Mouse (Mus musculus) G1E-ER4 (cell line): ENCODE results near the gene Hoxd10. TPM values are rescaled to one million over a fixed set of nuclear protein-coding genes. Genes with fewer than 3 reads are reported as not detected.

Experiments
- GATA1 ChIP-seq: IDR thresholded peaks from one replicate; pipeline ENCODE4 v1.8.0; 2012; ENCODE audit warnings: low read length, inconsistent platforms
- polyA plus RNA-seq: library from polyadenylated mRNA; stranded (reverse); fragments of >175 nt; gene quantifications from 2 replicates; pipeline ENCODE4 v1.2.3, GENCODE M21; 2012

Hoxd10 gene
- polyA plus RNA-seq, 1 experiment, result not detected

- no peak for TF ChIP-seq GATA1
These were observed 8.2 kb upstream of the Hoxd10 start for GRCm38 (mm10) chr2:74683471-74683951.

GRCm38 (mm10) chr2:74684106-74684505 is 7.6 kb upstream of the Hoxd10 start:
- TF ChIP-seq GATA1, result no peak

GRCm38 (mm10) chr2:74685059-74685603 is 6.6 kb upstream of the Hoxd10 start:
- no peak for TF ChIP-seq GATA1

- TF ChIP-seq GATA1, result no peak
These were observed 5.3 kb upstream of the Hoxd10 start for GRCm38 (mm10) chr2:74686301-74686987.

- TF ChIP-seq GATA1, result no peak
These were observed 4.6 kb upstream of the Hoxd10 start for GRCm38 (mm10) chr2:74686988-74687697.

- no peak for TF ChIP-seq GATA1
These were observed 3.8 kb upstream of the Hoxd10 start for GRCm38 (mm10) chr2:74687698-74688555.

- no peak for TF ChIP-seq GATA1
These were observed 2.7 kb upstream of the Hoxd10 start for GRCm38 (mm10) chr2:74688795-74689573.

GRCm38 (mm10) chr2:74689574-74690337 is 2.0 kb upstream of the Hoxd10 start:
- no peak for TF ChIP-seq GATA1

GRCm38 (mm10) chr2:74690338-74690716 is 1.4 kb upstream of the Hoxd10 start:
- no peak for TF ChIP-seq GATA1

GRCm38 (mm10) chr2:74691995-74692807 is 477 bp downstream of the Hoxd10 start:
- no peak for TF ChIP-seq GATA1

- TF ChIP-seq GATA1, result no peak
These were observed 1.2 kb downstream of the Hoxd10 start for GRCm38 (mm10) chr2:74692808-74693431.

- no peak for TF ChIP-seq GATA1
These were observed 1.7 kb downstream of the Hoxd10 start for GRCm38 (mm10) chr2:74693432-74693827.

- no peak for TF ChIP-seq GATA1
These were observed 2.3 kb downstream of the Hoxd10 start for GRCm38 (mm10) chr2:74694066-74694465.
